8 mouse cellular contexts compared by ENCODE assay signal in the genomic region with DNA sequence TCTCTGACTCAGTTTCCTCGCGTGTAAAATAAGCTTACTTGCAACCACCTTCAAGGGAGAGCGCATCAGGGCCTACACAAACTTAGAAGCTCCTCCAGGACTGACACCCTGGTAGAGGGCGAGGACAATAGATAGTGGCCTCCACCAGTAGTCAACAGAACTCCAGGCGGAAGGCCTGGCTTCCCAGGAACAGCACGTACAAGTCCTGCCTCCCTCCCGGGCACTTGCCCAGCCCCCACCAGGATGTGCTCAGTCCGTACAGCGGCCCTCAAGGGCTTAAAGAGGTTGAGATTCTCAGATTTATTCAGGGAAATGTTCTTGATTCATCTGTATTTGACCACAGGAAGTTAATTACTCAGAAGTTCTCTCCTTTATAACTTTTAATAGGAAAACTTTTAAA. TPM values are rescaled to one million over a fixed set of nuclear protein-coding genes. Genes with fewer than 3 reads are reported as not detected.
A peak's percentile ranks its signal among the peaks of the same experiment; 100 is the strongest.
DNase-seq lines count a peak whose midpoint lies in the region; ATAC-seq lines count a peak whose summit lies in the region.

No protein-coding gene starts in this region.

- peak overlapping the region; percentile 72 for H3K9ac ChIP-seq in heart, embryonic 14.5 days (ENCODE audit: low read length)

- H3K36me3 ChIP-seq in heart, embryonic 14.5 days (ENCODE audit: control insufficient read depth, insufficient read depth, low read length) = no peaks in the 10 kb centered on the region

- no peak for ATAC-seq in heart, embryonic 14.5 days (ENCODE audit: insufficient number of reproducible peaks, insufficient read depth, low FRiP score, low read depth)

- no peaks in the 10 kb centered on the region for H3K27me3 ChIP-seq in heart, embryonic 14.5 days (ENCODE audit: control insufficient read depth, insufficient read depth, low read length)

- peak overlapping the region; percentile 85 for H3K4me2 ChIP-seq in heart, embryonic 14.5 days (ENCODE audit: low read length)

- H3K27ac ChIP-seq in heart, embryonic 14.5 days (replicated peaks in 1 of 2; ENCODE audit: control insufficient read depth in 1 of 2, insufficient read depth in 1 of 2, low read depth in 2 of 2, low read length in 2 of 2) = no peak overlapping the region

- WGBS in heart, embryonic 14.5 days = 41% methylated on average over 9 of the region's 9 CpGs

- peaks cover 0 to 6% of the 10 kb centered on the region in 2 experiments; a peak in 2 of 4 replicates for H3K4me1 ChIP-seq in heart, embryonic 14.5 days (ENCODE audit: control insufficient read depth in 2 of 2, insufficient read depth in 2 of 2, low read length in 2 of 2)

- H3K4me3 ChIP-seq in heart, embryonic 14.5 days (ENCODE audit: control insufficient read depth in 1 of 2, insufficient read depth in 1 of 2, low read depth in 1 of 2, low read length in 2 of 2) = peak overlapping the region; percentile 63 to 69

- intact Hi-C loops in left cerebral cortex, postnatal 14 days (cut with DNase I) = no loop called here

- H3K9me3 ChIP-seq in heart, embryonic 14.5 days (ENCODE audit: control insufficient read depth, low read length) = no peaks in the 10 kb centered on the region

- DNase-seq in ovary, postnatal 36 days (ENCODE audit: low spot score) = peak; percentile 20
- DNase-seq in ovary, postnatal 10 days (ENCODE audit: low spot score) = no peak
- DNase-seq in kidney, postnatal 10 days = peak; percentile 67
- DNase-seq in lung, postnatal 25 days (ENCODE audit: low spot score) = peak; percentile 64
- no peak for DNase-seq in left cerebral cortex, postnatal 14 days (ENCODE audit: low spot score in 2 of 2)
- DNase-seq in thymus, postnatal 36 days = no peak
- DNase-seq in frontal cortex, postnatal 25 days (ENCODE audit: low spot score in 2 of 2) = no peak

RNA-seq across cellular contexts. Expression of gene Cmtm8, which starts 1.1 kb away (rescaled TPM):
- 14.9 and 15.1 TPM in 2 replicates for polyA plus RNA-seq in heart, embryonic 14.5 days (2014; fragmentation: Nextera tagmentation; extraction: Ambion mirVana)
- total RNA-seq in left cerebral cortex, postnatal 14 days (2021) = 1 to 10 TPM; 1.6 to 2.3 TPM

Comparison
In these comparisons a context has a peak if more than half of its experiments do, and no peak if none do; other contexts are left out.
1. DNase-seq: peak in ovary, postnatal 36 days (single experiment), kidney, postnatal 10 days (single experiment) and lung, postnatal 25 days (single experiment); none in ovary, postnatal 10 days (single experiment), left cerebral cortex, postnatal 14 days (0 of 2), thymus, postnatal 36 days (0 of 2) and frontal cortex, postnatal 25 days (0 of 2).